ENCODE assay signal across 21 mouse cellular contexts in genomic region chr9:49450491-49450890, GRCm38 (mm10). TPM values are rescaled to one million over a fixed set of nuclear protein-coding genes. Genes with fewer than 3 reads are reported as not detected.
DNase-seq lines count a peak whose midpoint lies in the region; ATAC-seq and TF ChIP-seq lines count a peak whose summit lies in the region.
"Had no signal": no experiment of that assay in that cellular context is flagged by ENCODE, and none has a peak within 500 bp of the region (broad histone marks: within the 10 kb centered on the region; RNA-seq: fewer than 3 reads in every experiment).

No protein-coding gene starts in this region.

- H3K9ac ChIP-seq in heart, adult 2 months (ENCODE audit: low read depth, low read length): no peak overlapping the region
- H3K9ac ChIP-seq: embryonic facial prominence, embryonic 12.5 days; forebrain, embryonic 13.5 days; forebrain, embryonic 15.5 days; forebrain, postnatal 0 days had no signal

- ATAC-seq in frontal cortex, adult (ENCODE audit: low TSS enrichment): no peak
- ATAC-seq: forebrain, embryonic 13.5 days; forebrain, embryonic 15.5 days; forebrain, postnatal 0 days had no signal

- peaks cover 2% of the 10 kb centered on the region; the same call in 1 of the 2 replicates for H3K4me1 ChIP-seq in heart, adult 2 months (ENCODE audit: control insufficient read depth, insufficient read depth, low read length)
- H3K4me1 ChIP-seq: embryonic facial prominence, embryonic 12.5 days; forebrain, embryonic 13.5 days; forebrain, embryonic 15.5 days had no signal

- H3K27me3 ChIP-seq in heart, adult 2 months (ENCODE audit: control insufficient read depth, insufficient read depth, low read length): no peaks in the 10 kb centered on the region
- H3K27me3 ChIP-seq: embryonic facial prominence, embryonic 12.5 days; forebrain, embryonic 13.5 days; forebrain, embryonic 15.5 days had no signal

- no peak overlapping the region for H3K4me3 ChIP-seq in heart, adult 2 months
- H3K4me3 ChIP-seq: embryonic facial prominence, embryonic 10.5 days; embryonic facial prominence, embryonic 12.5 days; forebrain, embryonic 13.5 days; forebrain, embryonic 15.5 days had no signal

- intact Hi-C loops in heart, adult 2 months (cut with DNase I): no loop called here

- 67% methylated on average over 3 of the region's 3 CpGs for WGBS in heart, adult 2 months

- DNase-seq in adrenal gland, adult 2 months: peak; percentile 50
- DNase-seq in adrenal gland, postnatal 4 days (ENCODE audit: low spot score in 2 of 2): no peak
- peak; percentile 27 for DNase-seq in adrenal gland, postnatal 10 days
- peak; percentile 19 for DNase-seq in adrenal gland, postnatal 25 days
- DNase-seq in heart, adult 2 months: no peak
- DNase-seq in ovary, postnatal 14 days (ENCODE audit: low spot score): no peak
- DNase-seq: cerebellum, adult 11-12 months; cerebellum, adult 2 months; cerebellum, adult 9-10 months; forebrain, postnatal 0 days had no signal

- no peaks in the 10 kb centered on the region for H3K36me3 ChIP-seq in heart, adult 2 months (ENCODE audit: control insufficient read depth, insufficient read depth, low read length)
- H3K36me3 ChIP-seq: embryonic facial prominence, embryonic 10.5 days; embryonic facial prominence, embryonic 12.5 days; forebrain, embryonic 15.5 days had no signal

- no peak for TF ChIP-seq CTCF in heart, adult 2 months (IDR thresholded peaks at IDR 0.05)

- no peak for TF ChIP-seq EP300 in heart, adult 2 months (IDR thresholded peaks at IDR 0.05; ENCODE audit: insufficient read depth, low read depth, low read length)

- no peaks in the 10 kb centered on the region for H3K79me2 ChIP-seq in heart, adult 2 months (replicated peaks; ENCODE audit: control insufficient read depth, insufficient read depth, low read length)

- H3K27ac ChIP-seq in heart, adult 2 months: no peak overlapping the region
- H3K27ac ChIP-seq: embryonic facial prominence, embryonic 10.5 days; embryonic facial prominence, embryonic 12.5 days; forebrain, embryonic 13.5 days; forebrain, embryonic 15.5 days had no signal

- TF ChIP-seq POLR2A in heart, adult 2 months (IDR thresholded peaks at IDR 0.05; ENCODE audit: insufficient read depth, low read depth, low read length): no peak

RNA-seq across cellular contexts. Expression of gene Ankk1, which starts 23.7 kb away (rescaled TPM):
- total RNA-seq in adrenal gland, adult 2 months (2021): not detected
- polyA plus RNA-seq in adrenal gland, adult 2 months (2012; rRNA removed): 0.06 TPM in 2 replicates
- total RNA-seq in adrenal gland, postnatal 4 days (2021): not detected
- total RNA-seq in adrenal gland, postnatal 10 days (2021): not detected
- not detected in 2 replicates for total RNA-seq in adrenal gland, postnatal 25 days (2021)
- total RNA-seq in heart, adult 2 months (2021): not detected
- polyA plus RNA-seq in heart, adult 2 months (2012; rRNA removed): not detected in 2 replicates
- total RNA-seq: forebrain, postnatal 0 days; MEL had no signal
- polyA plus RNA-seq: C2C12; cerebellum, adult 2 months; cortical plate, adult 2 months; embryonic facial prominence, embryonic 10.5 days; embryonic facial prominence, embryonic 12.5 days; embryonic facial prominence, embryonic 14.5 days; forebrain, embryonic 11.5 days; forebrain, embryonic 13.5 days; forebrain, embryonic 15.5 days; forebrain, postnatal 0 days; frontal cortex, adult 2 months had no signal

RNA-seq across cellular contexts. Expression of gene Ttc12, which starts 35.5 kb away (rescaled TPM):
- total RNA-seq in adrenal gland, adult 2 months (2021): 10 to 100 TPM in 1 of 2 experiments, 1 to 10 TPM in 1; 7.7 to 17.8 TPM
- polyA plus RNA-seq in adrenal gland, adult 2 months (2012; rRNA removed): 1.5 and 1.6 TPM in 2 replicates
- 1 to 10 TPM; 9.5 to 9.8 TPM for total RNA-seq in adrenal gland, postnatal 4 days (2021)
- 1 to 10 TPM; 6.3 to 6.9 TPM for total RNA-seq in adrenal gland, postnatal 10 days (2021)
- total RNA-seq in adrenal gland, postnatal 25 days (2021): 14.8 and 15.8 TPM in 2 replicates
- 10 to 100 TPM in 1 of 2 experiments, 1 to 10 TPM in 1; 8.9 to 10.6 TPM for total RNA-seq in heart, adult 2 months (2021)
- polyA plus RNA-seq in heart, adult 2 months (2012; rRNA removed): 9.5 and 16.7 TPM in 2 replicates

Comparison
In these comparisons a context has a peak if more than half of its experiments do, and no peak if none do; other contexts are left out.
1. DNase-seq: peak in adrenal gland, adult 2 months (single experiment), adrenal gland, postnatal 10 days (single experiment) and adrenal gland, postnatal 25 days (single experiment); none in adrenal gland, postnatal 4 days (0 of 2), heart, adult 2 months (0 of 2) and ovary, postnatal 14 days (single experiment).